12 mouse cellular contexts compared by ENCODE assay signal in genomic region chr12:81146417-81147180, GRCm38 (mm10).
A peak's percentile ranks its signal among the peaks of the same experiment; 100 is the strongest.
DNase-seq lines count a peak whose midpoint lies in the region; ATAC-seq lines count a peak whose summit lies in the region.
"Had no signal": no experiment of that assay in that cellular context is flagged by ENCODE, and none has a peak within 500 bp of the region (broad histone marks: within the 10 kb centered on the region; RNA-seq: fewer than 3 reads in every experiment).

No protein-coding gene starts in this region.

- H3K4me2 ChIP-seq in forebrain, embryonic 11.5 days (ENCODE audit: low read depth, low read length, severe bottlenecking): no peak overlapping the region
- no peak overlapping the region for H3K4me2 ChIP-seq in forebrain, embryonic 15.5 days (replicated peaks)
- no peak overlapping the region for H3K4me2 ChIP-seq in midbrain, embryonic 13.5 days (replicated peaks)
- no peak overlapping the region for H3K4me2 ChIP-seq in liver, embryonic 11.5 days
- H3K4me2 ChIP-seq: kidney, embryonic 15.5 days had no signal

- H3K9me3 ChIP-seq in forebrain, embryonic 11.5 days (ENCODE audit: control insufficient read depth, low read length): no peaks in the 10 kb centered on the region
- H3K9me3 ChIP-seq in forebrain, embryonic 15.5 days: no peaks in the 10 kb centered on the region
- no peaks in the 10 kb centered on the region for H3K9me3 ChIP-seq in midbrain, embryonic 13.5 days
- no peaks in the 10 kb centered on the region for H3K9me3 ChIP-seq in liver, embryonic 11.5 days (ENCODE audit: control insufficient read depth, low read length)
- H3K9me3 ChIP-seq: kidney, embryonic 15.5 days had no signal

- no peak for DNase-seq in forebrain, embryonic 11.5 days (ENCODE audit: low spot score)
- peak; percentile 74 to 79 for DNase-seq in adrenal gland, postnatal 36 days
- DNase-seq in forelimb bud, embryonic 11.5 days (ENCODE audit: low read depth, low spot score): peak; percentile 13
- DNase-seq in gastrocnemius, adult 8-10 months (ENCODE audit: low spot score in 2 of 2): no peak
- DNase-seq in spleen, adult 12 weeks (ENCODE audit: low spot score): no peak
- no peak for DNase-seq in liver, embryonic 11.5 days (ENCODE audit: low spot score)
- DNase-seq: cerebellum, adult 8-10 months; heart, postnatal 36 days; liver, postnatal 0 days had no signal

- peaks cover 4% of the 10 kb centered on the region; the same call in 1 of the 2 replicates for H3K4me1 ChIP-seq in forebrain, embryonic 11.5 days (replicated peaks; ENCODE audit: control insufficient read depth, insufficient read depth, low read length)
- H3K4me1 ChIP-seq in forebrain, embryonic 15.5 days: peaks cover 6% of the 10 kb centered on the region
- H3K4me1 ChIP-seq in midbrain, embryonic 13.5 days (replicated peaks): peaks cover 21% of the 10 kb centered on the region
- H3K4me1 ChIP-seq in liver, embryonic 11.5 days (replicated peaks; ENCODE audit: control insufficient read depth, insufficient read depth, low read length): no peaks in the 10 kb centered on the region
- H3K4me1 ChIP-seq: kidney, embryonic 15.5 days had no signal

- ATAC-seq in forebrain, embryonic 11.5 days (replicated peaks; ENCODE audit: low FRiP score): peak; percentile 53; the same call in 1 of the 2 replicates
- no peak; the same call in 1 of the 2 replicates for ATAC-seq in forebrain, embryonic 15.5 days (replicated peaks)
- peak; percentile 82 for ATAC-seq in midbrain, embryonic 13.5 days
- no peak for ATAC-seq in liver, embryonic 11.5 days (replicated peaks; ENCODE audit: low FRiP score)
- ATAC-seq: liver, postnatal 0 days had no signal

- no peak overlapping the region for H3K9ac ChIP-seq in forebrain, embryonic 11.5 days (ENCODE audit: low read length)
- no peak overlapping the region for H3K9ac ChIP-seq in forebrain, embryonic 15.5 days (replicated peaks)
- no peak overlapping the region for H3K9ac ChIP-seq in midbrain, embryonic 13.5 days (replicated peaks)
- H3K9ac ChIP-seq in liver, embryonic 11.5 days (ENCODE audit: low read depth, low read length): no peak overlapping the region
- H3K9ac ChIP-seq: kidney, embryonic 15.5 days; liver, postnatal 0 days had no signal

- H3K27me3 ChIP-seq in forebrain, embryonic 11.5 days (ENCODE audit: control insufficient read depth, insufficient read depth, low read length): no peaks in the 10 kb centered on the region
- H3K27me3 ChIP-seq in forebrain, embryonic 15.5 days: no peaks in the 10 kb centered on the region
- peaks cover 18% of the 10 kb centered on the region for H3K27me3 ChIP-seq in midbrain, embryonic 13.5 days
- no peaks in the 10 kb centered on the region for H3K27me3 ChIP-seq in liver, embryonic 11.5 days (replicated peaks; ENCODE audit: control insufficient read depth, insufficient read depth, low read length)

- H3K36me3 ChIP-seq in forebrain, embryonic 11.5 days (ENCODE audit: control insufficient read depth, insufficient read depth, low read length): no peaks in the 10 kb centered on the region
- no peaks in the 10 kb centered on the region for H3K36me3 ChIP-seq in forebrain, embryonic 15.5 days
- no peaks in the 10 kb centered on the region for H3K36me3 ChIP-seq in midbrain, embryonic 13.5 days
- H3K36me3 ChIP-seq in liver, embryonic 11.5 days (ENCODE audit: control insufficient read depth, insufficient read depth, low read length): no peaks in the 10 kb centered on the region
- H3K36me3 ChIP-seq: kidney, embryonic 15.5 days had no signal

- WGBS in forebrain, embryonic 11.5 days: 15% methylated on average over 10 of the region's 10 CpGs
- WGBS in forebrain, embryonic 15.5 days: 14% methylated on average over 10 of the region's 10 CpGs
- WGBS in midbrain, embryonic 13.5 days: 12% methylated on average over 10 of the region's 10 CpGs
- WGBS in liver, embryonic 11.5 days: 67% methylated on average over 10 of the region's 10 CpGs

- H3K27ac ChIP-seq in forebrain, embryonic 11.5 days (ENCODE audit: low read depth, low read length): no peak overlapping the region
- H3K27ac ChIP-seq in forebrain, embryonic 15.5 days (replicated peaks): no peak overlapping the region
- peak overlapping the region; percentile 59 for H3K27ac ChIP-seq in midbrain, embryonic 13.5 days
- no peak overlapping the region for H3K27ac ChIP-seq in liver, embryonic 11.5 days (ENCODE audit: low read depth, low read length)
- H3K27ac ChIP-seq: kidney, embryonic 15.5 days had no signal

- H3K4me3 ChIP-seq in forebrain, embryonic 11.5 days (ENCODE audit: low read depth, low read length): no peak overlapping the region
- no peak overlapping the region for H3K4me3 ChIP-seq in forebrain, embryonic 15.5 days
- no peak overlapping the region for H3K4me3 ChIP-seq in midbrain, embryonic 13.5 days (replicated peaks)
- H3K4me3 ChIP-seq in liver, embryonic 11.5 days (ENCODE audit: low read depth, low read length): no peak overlapping the region
- H3K4me3 ChIP-seq: kidney, embryonic 15.5 days had no signal

Comparison
In these comparisons a context has a peak if more than half of its experiments do, and no peak if none do; other contexts are left out.
1. ATAC-seq: peak in forebrain, embryonic 11.5 days (single experiment) and midbrain, embryonic 13.5 days (single experiment); none in forebrain, embryonic 15.5 days (single experiment) and liver, embryonic 11.5 days (single experiment).
2. DNase-seq: peak in adrenal gland, postnatal 36 days (2 of 2) and forelimb bud, embryonic 11.5 days (single experiment); none in forebrain, embryonic 11.5 days (single experiment), gastrocnemius, adult 8-10 months (0 of 2), spleen, adult 12 weeks (single experiment) and liver, embryonic 11.5 days (single experiment).